Mouse (Mus musculus) limb, embryonic 11.5 days (tissue): ENCODE measurements at regions not wholly inside any gene's neighbourhood (a gene's known extent, or its start where the extent isn't known, plus 50 kb on each side); places are given as distances from the start of the nearest gene placed in this dataset. TPM values are rescaled to one million over a fixed set of nuclear protein-coding genes. Genes with fewer than 3 reads are reported as not detected.

Source experiments
- microRNA-seq: library from miRNA; unstranded; fragments of <30 nt; microRNA quantifications from one replicate; pipeline ENCODE4, GENCODE M21; 2016

Small RNA genes in the stretch of these regions (microRNA-seq; reads per million reads assigned to microRNA genes)
- gene Gm26042: not detected
